Mouse (Mus musculus) lung, postnatal 0 days (tissue): ENCODE data around the gene Cnn2. TPM values are rescaled to one million over a fixed set of nuclear protein-coding genes. Genes with fewer than 3 reads are reported as not detected.

Experiments
- ATAC-seq: fragments of 200-750 bp; cut with Nextera tagmentation; 2 replicates; pipeline ENCODE4 v1.8.0; 2017; ENCODE audit warnings: moderate library complexity
- DNase-seq: peaks from one replicate; pipeline ENCODE4 v3.0.0-alpha.2; 2016; ENCODE audit warnings: low spot score
- H3K27ac ChIP-seq: fragments of 300-500 bp; sonication (generic); 2 replicates; pipeline ENCODE4 v1.5.1; 2014; ENCODE audit warnings: antibody characterized with exemption, mild to moderate bottlenecking, low read length, mixed read lengths
- H3K27me3 ChIP-seq: fragments of 300-500 bp; sonication (generic); replicated peaks from 2 replicates; pipeline ENCODE4 v1.6.1; 2014; ENCODE audit warnings: low read length, mixed read lengths; ENCODE audit not compliant: insufficient read depth
- H3K36me3 ChIP-seq: fragments of 300-500 bp; sonication (generic); 2 replicates; pipeline ENCODE4 v1.6.1; 2014; ENCODE audit warnings: low read length, mixed read lengths; ENCODE audit not compliant: insufficient read depth
- H3K4me1 ChIP-seq: fragments of 300-500 bp; sonication (generic); 2 replicates; pipeline ENCODE4 v1.6.1; 2014; ENCODE audit warnings: antibody characterized with exemption, low read depth, low read length, mixed read lengths; ENCODE audit not compliant: insufficient read depth
- H3K4me2 ChIP-seq: fragments of 300-500 bp; sonication (generic); replicated peaks from 2 replicates; pipeline ENCODE4 v1.6.1; 2014; ENCODE audit warnings: low read depth, mild to moderate bottlenecking, low read length, moderate library complexity, mixed read lengths
- H3K4me3 ChIP-seq: fragments of 300-500 bp; sonication (generic); 2 replicates; pipeline ENCODE4 v1.5.1; 2014; ENCODE audit warnings: low read depth, low read length
- H3K9ac ChIP-seq: fragments of 300-500 bp; sonication (generic); replicated peaks from 2 replicates; pipeline ENCODE4 v1.6.1; 2014; ENCODE audit warnings: low read depth, mild to moderate bottlenecking
- H3K9me3 ChIP-seq: fragments of 300-500 bp; sonication (generic); 2 replicates; pipeline ENCODE4 v1.6.1; 2016; ENCODE audit warnings: low read length, mixed read lengths
- CTCF ChIP-seq: IDR thresholded peaks from 2 replicates; pipeline ENCODE4 v1.5.1; 2016; ENCODE audit warnings: antibody characterized with exemption, mild to moderate bottlenecking
- EP300 ChIP-seq: IDR thresholded peaks from 2 replicates; pipeline ENCODE4 v1.6.1; 2016; ENCODE audit warnings: antibody characterized with exemption, mild to moderate bottlenecking, control low read depth
- WGBS: fragments of 180-500 bp; shearing (Covaris S2); extraction: QIAGEN DNeasy Blood & Tissue Kit; methylation state at CpG from one replicate; pipeline ENCODE4 v1.1.7; 2014; 5-methylcytosine and 5-hydroxymethylcytosine counted together
- polyA plus RNA-seq: library from polyadenylated mRNA; unstranded; fragments of >200 nt; fragmentation: Nextera tagmentation; extraction: Ambion mirVana; gene quantifications from 2 replicates; pipeline ENCODE4 v1.2.1, GENCODE M21; 2015

Gene Cnn2
- polyA plus RNA-seq, 1 experiment from 2014 or later: 483 TPM

GRCm38 (mm10) chr10:79985334-79986231 lies 2.8 kb upstream of the Cnn2 start:
- H3K4me3 ChIP-seq: peak overlapping the region; percentile 73
- TF ChIP-seq CTCF (no peak), EP300 (peak; percentile 41; the same call in 1 of the 2 replicates)
- no peaks in the 10 kb centered on the region for H3K9me3 ChIP-seq
- peak overlapping the region; percentile 62 for H3K9ac ChIP-seq
- H3K27me3 ChIP-seq: no peaks in the 10 kb centered on the region
- H3K27ac ChIP-seq: peak overlapping the region; percentile 99
- no peak for ATAC-seq
- no peaks in the 10 kb centered on the region for H3K36me3 ChIP-seq
- peaks cover 25% of the 10 kb centered on the region for H3K4me1 ChIP-seq
- DNase-seq: peak; percentile 88
- H3K4me2 ChIP-seq: peak overlapping the region; percentile 78
- 2% methylated on average over 35 of the region's 35 CpGs for WGBS

GRCm38 (mm10) chr10:79986232-79986878 lies 2.0 kb upstream of the Cnn2 start:
- peaks cover 32% of the 10 kb centered on the region for H3K4me1 ChIP-seq
- H3K9ac ChIP-seq: peak overlapping the region; percentile 62; the same call in 1 of the 2 replicates
- WGBS: 12% methylated on average over 6 of the region's 6 CpGs
- TF ChIP-seq EP300 (peak; percentile 58; the same call in 1 of the 2 replicates), CTCF (no peak)
- H3K36me3 ChIP-seq: 0 out of 2 replicates have a peak, but pooled peaks cover 4% of the 10 kb centered on the region
- peak; percentile 5 for ATAC-seq
- 0 out of 2 replicates have a peak overlapping the region, but pooled peaks have one; percentile 73 for H3K4me3 ChIP-seq
- no peaks in the 10 kb centered on the region for H3K27me3 ChIP-seq
- H3K27ac ChIP-seq: peak overlapping the region; percentile 99
- peak overlapping the region; percentile 78 for H3K4me2 ChIP-seq
- peak; percentile 87 for DNase-seq
- no peaks in the 10 kb centered on the region for H3K9me3 ChIP-seq

GRCm38 (mm10) chr10:79986963-79987362 lies 1.4 kb upstream of the Cnn2 start:
- peak; percentile 95 for TF ChIP-seq CTCF
- peak; percentile 80 for TF ChIP-seq EP300
- 2% methylated on average over 11 of the region's 11 CpGs for WGBS
- Histone ChIP-seq H3K4me3 (0 out of 2 replicates have a peak overlapping the region, but pooled peaks have one; percentile 82), H3K9ac (0 out of 2 replicates have a peak overlapping the region, but pooled peaks have one; percentile 0), H3K9me3 (no peaks in the 10 kb centered on the region), H3K27ac (peak overlapping the region; percentile 99), H3K4me2 (peak overlapping the region; percentile 82), H3K27me3 (no peaks in the 10 kb centered on the region), H3K4me1 (peaks cover 32% of the 10 kb centered on the region), H3K36me3 (peaks cover 10% of the 10 kb centered on the region; the same call in 1 of the 2 replicates)
- DNase-seq (peak; percentile 98), ATAC-seq (peak; percentile 32)

- WGBS: 7% methylated on average over 27 of the region's 27 CpGs
- peaks cover 28% of the 10 kb centered on the region for H3K4me1 ChIP-seq
- H3K27ac ChIP-seq: peak overlapping the region; percentile 99
- peaks cover 20% of the 10 kb centered on the region for H3K36me3 ChIP-seq
- no peaks in the 10 kb centered on the region for H3K9me3 ChIP-seq
- peak overlapping the region; percentile 82 for H3K4me2 ChIP-seq
- peak; percentile 36 for DNase-seq
- no peak for ATAC-seq
- no peaks in the 10 kb centered on the region for H3K27me3 ChIP-seq
- no peak for TF ChIP-seq EP300
- TF ChIP-seq CTCF: no peak
- H3K9ac ChIP-seq: peak overlapping the region; percentile 95
- peak overlapping the region; percentile 82 for H3K4me3 ChIP-seq
Measured at GRCm38 (mm10) chr10:79987771-79988505, 446 bp upstream of the Cnn2 start.

GRCm38 (mm10) chr10:79989272-79989786 lies 945 bp downstream of the Cnn2 start:
- DNase-seq (no peak), ATAC-seq (no peak)
- Histone ChIP-seq H3K27ac (peak overlapping the region; percentile 99), H3K36me3 (peaks cover 31% of the 10 kb centered on the region), H3K4me3 (peak overlapping the region; percentile 82), H3K4me2 (peak overlapping the region; percentile 82), H3K9me3 (no peaks in the 10 kb centered on the region), H3K27me3 (no peaks in the 10 kb centered on the region), H3K9ac (peak overlapping the region; percentile 95), H3K4me1 (peaks cover 21% of the 10 kb centered on the region; the same call in 1 of the 2 replicates)
- 21% methylated on average over 7 of the region's 8 CpGs for WGBS
- TF ChIP-seq CTCF (no peak), EP300 (no peak)
